10 mouse cellular contexts compared by ENCODE assay signal in the genomic region with DNA sequence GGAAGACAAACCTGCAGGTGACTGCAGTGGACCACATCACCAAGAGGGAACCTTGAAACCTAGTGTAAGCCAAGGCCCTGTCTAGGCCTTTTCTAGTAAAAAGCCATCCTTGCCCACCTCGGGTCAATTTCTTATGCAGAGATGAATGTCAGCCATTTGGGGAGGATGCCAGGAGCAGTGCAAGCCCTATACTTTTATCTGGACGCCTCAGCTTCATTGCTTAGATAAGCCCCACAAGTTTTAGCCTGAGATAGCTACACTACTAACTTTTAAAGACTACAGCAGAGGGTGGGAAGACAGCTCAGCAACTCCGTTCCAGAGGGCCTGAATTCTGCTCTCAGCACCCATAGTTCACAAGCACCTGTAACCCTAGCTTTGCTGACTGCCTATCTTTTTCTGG. TPM values are rescaled to one million over a fixed set of nuclear protein-coding genes. Genes with fewer than 3 reads are reported as not detected.
A peak's percentile ranks its signal among the peaks of the same experiment; 100 is the strongest.
DNase-seq lines count a peak whose midpoint lies in the region; ATAC-seq lines count a peak whose summit lies in the region.
"Had no signal": no experiment of that assay in that cellular context is flagged by ENCODE, and none has a peak within 500 bp of the region (broad histone marks: within the 10 kb centered on the region; RNA-seq: fewer than 3 reads in every experiment).

No protein-coding gene starts in this region.

- H3K4me3 ChIP-seq in forebrain, embryonic 12.5 days (replicated peaks): no peak overlapping the region
- no peak overlapping the region for H3K4me3 ChIP-seq in forebrain, embryonic 16.5 days (replicated peaks; ENCODE audit: low read length)
- H3K4me3 ChIP-seq in midbrain, embryonic 12.5 days: no peak overlapping the region
- no peak overlapping the region for H3K4me3 ChIP-seq in midbrain, embryonic 16.5 days (ENCODE audit: low read depth, low read length)
- no peak overlapping the region for H3K4me3 ChIP-seq in limb, embryonic 13.5 days
- no peak overlapping the region for H3K4me3 ChIP-seq in neural tube, embryonic 15.5 days (replicated peaks)

- H3K4me1 ChIP-seq in forebrain, embryonic 12.5 days: peaks cover 36% of the 10 kb centered on the region
- H3K4me1 ChIP-seq in forebrain, embryonic 16.5 days (replicated peaks; ENCODE audit: control insufficient read depth, insufficient read depth, low read length): peaks cover 32% of the 10 kb centered on the region
- H3K4me1 ChIP-seq in midbrain, embryonic 12.5 days: peaks cover 36% of the 10 kb centered on the region
- peaks cover 32% of the 10 kb centered on the region for H3K4me1 ChIP-seq in midbrain, embryonic 16.5 days (ENCODE audit: control insufficient read depth, insufficient read depth, low read length)
- H3K4me1 ChIP-seq in limb, embryonic 13.5 days: peaks cover 36% of the 10 kb centered on the region
- H3K4me1 ChIP-seq in neural tube, embryonic 15.5 days: peaks cover 40% of the 10 kb centered on the region

- no peak overlapping the region for H3K9ac ChIP-seq in forebrain, embryonic 12.5 days
- H3K9ac ChIP-seq in forebrain, embryonic 16.5 days (replicated peaks; ENCODE audit: low read depth, low read length): no peak overlapping the region
- no peak overlapping the region for H3K9ac ChIP-seq in midbrain, embryonic 12.5 days (replicated peaks)
- no peak overlapping the region; the same call in 1 of the 2 replicates for H3K9ac ChIP-seq in midbrain, embryonic 16.5 days (ENCODE audit: low read depth, low read length)
- no peak overlapping the region for H3K9ac ChIP-seq in limb, embryonic 13.5 days
- no peak overlapping the region for H3K9ac ChIP-seq in neural tube, embryonic 15.5 days (replicated peaks)

- ATAC-seq in forebrain, embryonic 12.5 days (ENCODE audit: low FRiP score): no peak
- no peak for ATAC-seq in forebrain, embryonic 16.5 days
- ATAC-seq in midbrain, embryonic 12.5 days (ENCODE audit: low FRiP score, low read depth): no peak
- no peak for ATAC-seq in midbrain, embryonic 16.5 days
- no peak for ATAC-seq in limb, embryonic 13.5 days (ENCODE audit: low FRiP score, low read depth)
- no peak for ATAC-seq in neural tube, embryonic 15.5 days (ENCODE audit: low FRiP score)

- no peaks in the 10 kb centered on the region for H3K27me3 ChIP-seq in forebrain, embryonic 12.5 days
- no peaks in the 10 kb centered on the region for H3K27me3 ChIP-seq in forebrain, embryonic 16.5 days (replicated peaks; ENCODE audit: control insufficient read depth, insufficient read depth, low read length)
- H3K27me3 ChIP-seq in midbrain, embryonic 12.5 days: no peaks in the 10 kb centered on the region
- no peaks in the 10 kb centered on the region for H3K27me3 ChIP-seq in midbrain, embryonic 16.5 days (ENCODE audit: control insufficient read depth, insufficient read depth, low read depth, low read length)
- no peaks in the 10 kb centered on the region for H3K27me3 ChIP-seq in limb, embryonic 13.5 days
- H3K27me3 ChIP-seq in neural tube, embryonic 15.5 days (replicated peaks): no peaks in the 10 kb centered on the region
- H3K27me3 ChIP-seq: limb, embryonic 12.5 days had no signal

- 0 out of 2 replicates have a peak overlapping the region, but pooled peaks have one; percentile 99 for H3K4me2 ChIP-seq in forebrain, embryonic 12.5 days
- no peak overlapping the region for H3K4me2 ChIP-seq in forebrain, embryonic 16.5 days (ENCODE audit: low read length)
- H3K4me2 ChIP-seq in midbrain, embryonic 12.5 days (replicated peaks): 0 out of 2 replicates have a peak overlapping the region, but pooled peaks have one; percentile 99
- no peak overlapping the region for H3K4me2 ChIP-seq in midbrain, embryonic 16.5 days (ENCODE audit: low read length)
- peak overlapping the region; percentile 99; the same call in 1 of the 2 replicates for H3K4me2 ChIP-seq in limb, embryonic 13.5 days (replicated peaks)
- peak overlapping the region; percentile 98; the same call in 1 of the 2 replicates for H3K4me2 ChIP-seq in neural tube, embryonic 15.5 days

- H3K27ac ChIP-seq in forebrain, embryonic 12.5 days: no peak overlapping the region
- no peak overlapping the region for H3K27ac ChIP-seq in forebrain, embryonic 16.5 days (ENCODE audit: low read length)
- peak overlapping the region; percentile 93; the same call in 1 of the 2 replicates for H3K27ac ChIP-seq in midbrain, embryonic 12.5 days (replicated peaks)
- H3K27ac ChIP-seq in midbrain, embryonic 16.5 days (ENCODE audit: low read length): no peak overlapping the region
- H3K27ac ChIP-seq in limb, embryonic 13.5 days: no peak overlapping the region
- no peak overlapping the region for H3K27ac ChIP-seq in neural tube, embryonic 15.5 days (replicated peaks)

- WGBS in forebrain, embryonic 12.5 days: 83% methylated on average over 3 of the region's 3 CpGs
- 92% methylated on average over 3 of the region's 3 CpGs for WGBS in forebrain, embryonic 16.5 days
- WGBS in midbrain, embryonic 12.5 days: 91% methylated on average over 3 of the region's 3 CpGs
- 93% methylated on average over 3 of the region's 3 CpGs for WGBS in midbrain, embryonic 16.5 days
- WGBS in limb, embryonic 13.5 days: 91% methylated on average over 3 of the region's 3 CpGs
- 97% methylated on average over 3 of the region's 3 CpGs for WGBS in neural tube, embryonic 15.5 days

- no peak for DNase-seq in frontal cortex, postnatal 14 days (ENCODE audit: low spot score in 2 of 2)
- no peak for DNase-seq in cerebellum, adult 8-10 months
- DNase-seq: cerebellum, adult 2 months had no signal

- H3K9me3 ChIP-seq in forebrain, embryonic 12.5 days: peaks cover 6% of the 10 kb centered on the region; the same call in 1 of the 2 replicates
- H3K9me3 ChIP-seq in forebrain, embryonic 16.5 days (ENCODE audit: control insufficient read depth, low read length): 0 out of 2 replicates have a peak, but pooled peaks cover 3% of the 10 kb centered on the region
- H3K9me3 ChIP-seq in midbrain, embryonic 12.5 days: no peaks in the 10 kb centered on the region; the same call in 1 of the 2 replicates
- no peaks in the 10 kb centered on the region for H3K9me3 ChIP-seq in midbrain, embryonic 16.5 days (replicated peaks; ENCODE audit: control insufficient read depth, low read length, poor library complexity, severe bottlenecking)
- H3K9me3 ChIP-seq in limb, embryonic 13.5 days: no peaks in the 10 kb centered on the region
- no peaks in the 10 kb centered on the region for H3K9me3 ChIP-seq in neural tube, embryonic 15.5 days (replicated peaks)

- peaks cover 32% of the 10 kb centered on the region for H3K36me3 ChIP-seq in forebrain, embryonic 12.5 days (replicated peaks)
- H3K36me3 ChIP-seq in forebrain, embryonic 16.5 days (ENCODE audit: control insufficient read depth, insufficient read depth): peaks cover 12% of the 10 kb centered on the region
- H3K36me3 ChIP-seq in midbrain, embryonic 12.5 days: peaks cover 26% of the 10 kb centered on the region
- H3K36me3 ChIP-seq in midbrain, embryonic 16.5 days (ENCODE audit: control insufficient read depth, insufficient read depth, low read length): peaks cover 17% of the 10 kb centered on the region
- H3K36me3 ChIP-seq in limb, embryonic 13.5 days: peaks cover 37% of the 10 kb centered on the region
- peaks cover 27% of the 10 kb centered on the region for H3K36me3 ChIP-seq in neural tube, embryonic 15.5 days

RNA-seq across cellular contexts. Expression of gene Ppp1r37, which starts 1.0 kb away (rescaled TPM):
- polyA plus RNA-seq in forebrain, embryonic 12.5 days (2016; fragmentation: Nextera tagmentation; extraction: Ambion mirVana): 34.9 and 35.4 TPM in 2 replicates
- polyA plus RNA-seq in forebrain, embryonic 16.5 days (2015; fragmentation: Nextera tagmentation; extraction: Ambion mirVana): 31.9 and 38.8 TPM in 2 replicates
- 37.2 and 38.8 TPM in 2 replicates for polyA plus RNA-seq in midbrain, embryonic 12.5 days (2016; fragmentation: Nextera tagmentation; extraction: Ambion mirVana)
- 34.7 and 37.8 TPM in 2 replicates for polyA plus RNA-seq in midbrain, embryonic 16.5 days (2015; fragmentation: Nextera tagmentation; extraction: Ambion mirVana)
- 22.4 and 26.2 TPM in 2 replicates for polyA plus RNA-seq in limb, embryonic 13.5 days (2015; fragmentation: Nextera tagmentation; extraction: Ambion mirVana)
- polyA plus RNA-seq in neural tube, embryonic 15.5 days (2015; fragmentation: Nextera tagmentation; extraction: Ambion mirVana): 41.0 and 42.3 TPM in 2 replicates

RNA-seq across cellular contexts. Expression of gene Zfp296, which starts 13.2 kb away (rescaled TPM):
- polyA plus RNA-seq in forebrain, embryonic 12.5 days (2016; fragmentation: Nextera tagmentation; extraction: Ambion mirVana): 0.18 and 0.34 TPM in 2 replicates
- 0.26 TPM in 1 of 2 replicates, not detected in the other for polyA plus RNA-seq in forebrain, embryonic 16.5 days (2015; fragmentation: Nextera tagmentation; extraction: Ambion mirVana)
- 0.14 and 0.27 TPM in 2 replicates for polyA plus RNA-seq in midbrain, embryonic 12.5 days (2016; fragmentation: Nextera tagmentation; extraction: Ambion mirVana)
- 0.11 and 0.14 TPM in 2 replicates for polyA plus RNA-seq in midbrain, embryonic 16.5 days (2015; fragmentation: Nextera tagmentation; extraction: Ambion mirVana)
- polyA plus RNA-seq in limb, embryonic 13.5 days (2015; fragmentation: Nextera tagmentation; extraction: Ambion mirVana): 0.36 and 0.73 TPM in 2 replicates
- polyA plus RNA-seq in neural tube, embryonic 15.5 days (2015; fragmentation: Nextera tagmentation; extraction: Ambion mirVana): 0.23 and 0.61 TPM in 2 replicates

RNA-seq across cellular contexts. Expression of gene Gemin7, which starts 13.5 kb away (rescaled TPM):
- 120 and 125 TPM in 2 replicates for polyA plus RNA-seq in forebrain, embryonic 12.5 days (2016; fragmentation: Nextera tagmentation; extraction: Ambion mirVana)
- polyA plus RNA-seq in forebrain, embryonic 16.5 days (2015; fragmentation: Nextera tagmentation; extraction: Ambion mirVana): 120 and 124 TPM in 2 replicates
- polyA plus RNA-seq in midbrain, embryonic 12.5 days (2016; fragmentation: Nextera tagmentation; extraction: Ambion mirVana): 129 and 132 TPM in 2 replicates
- 143 and 145 TPM in 2 replicates for polyA plus RNA-seq in midbrain, embryonic 16.5 days (2015; fragmentation: Nextera tagmentation; extraction: Ambion mirVana)
- 167 and 179 TPM in 2 replicates for polyA plus RNA-seq in limb, embryonic 13.5 days (2015; fragmentation: Nextera tagmentation; extraction: Ambion mirVana)
- polyA plus RNA-seq in neural tube, embryonic 15.5 days (2015; fragmentation: Nextera tagmentation; extraction: Ambion mirVana): 145 and 154 TPM in 2 replicates

RNA-seq across cellular contexts. Expression of gene Clasrp, which starts 40.4 kb away (rescaled TPM):
- polyA plus RNA-seq in forebrain, embryonic 12.5 days (2016; fragmentation: Nextera tagmentation; extraction: Ambion mirVana): 66.3 and 67.6 TPM in 2 replicates
- polyA plus RNA-seq in forebrain, embryonic 16.5 days (2015; fragmentation: Nextera tagmentation; extraction: Ambion mirVana): 57.2 and 57.6 TPM in 2 replicates
- 71.7 and 74.3 TPM in 2 replicates for polyA plus RNA-seq in midbrain, embryonic 12.5 days (2016; fragmentation: Nextera tagmentation; extraction: Ambion mirVana)
- polyA plus RNA-seq in midbrain, embryonic 16.5 days (2015; fragmentation: Nextera tagmentation; extraction: Ambion mirVana): 58.6 TPM in 2 replicates
- 62.2 and 64.6 TPM in 2 replicates for polyA plus RNA-seq in limb, embryonic 13.5 days (2015; fragmentation: Nextera tagmentation; extraction: Ambion mirVana)
- polyA plus RNA-seq in neural tube, embryonic 15.5 days (2015; fragmentation: Nextera tagmentation; extraction: Ambion mirVana): 51.0 and 61.5 TPM in 2 replicates

RNA-seq across cellular contexts. Expression of gene Nkpd1, which starts 46.2 kb away (rescaled TPM):
- 0.17 TPM in 1 of 2 replicates, not detected in the other for polyA plus RNA-seq in forebrain, embryonic 12.5 days (2016; fragmentation: Nextera tagmentation; extraction: Ambion mirVana)
- polyA plus RNA-seq in forebrain, embryonic 16.5 days (2015; fragmentation: Nextera tagmentation; extraction: Ambion mirVana): 0.81 and 0.90 TPM in 2 replicates
- 0.06 TPM in 1 of 2 replicates, not detected in the other for polyA plus RNA-seq in midbrain, embryonic 12.5 days (2016; fragmentation: Nextera tagmentation; extraction: Ambion mirVana)
- polyA plus RNA-seq in midbrain, embryonic 16.5 days (2015; fragmentation: Nextera tagmentation; extraction: Ambion mirVana): 0.88 and 0.92 TPM in 2 replicates
- polyA plus RNA-seq in limb, embryonic 13.5 days (2015; fragmentation: Nextera tagmentation; extraction: Ambion mirVana): 0.10 and 0.11 TPM in 2 replicates
- 1.2 and 1.5 TPM in 2 replicates for polyA plus RNA-seq in neural tube, embryonic 15.5 days (2015; fragmentation: Nextera tagmentation; extraction: Ambion mirVana)

Comparison
In these comparisons a context has a peak if more than half of its experiments do, and no peak if none do; other contexts are left out.
1. H3K4me2 ChIP-seq: peak in forebrain, embryonic 12.5 days (single experiment), midbrain, embryonic 12.5 days (single experiment), limb, embryonic 13.5 days (single experiment) and neural tube, embryonic 15.5 days (single experiment); none in forebrain, embryonic 16.5 days (single experiment) and midbrain, embryonic 16.5 days (single experiment).